Mouse (Mus musculus): ENCODE measurements around the gene Kctd12.

Gene Kctd12

GRCm38 (mm10) chr14:102982627-102983540 lies at the start of gene Kctd12:
Gene Kctd12 (minus strand): TSS chr14:102982637.
- DNase-seq (ENCODE audit: low read depth, low spot score) = peak; percentile 94

- DNase-seq (ENCODE audit: low read depth, low spot score) = no peak
These were observed 46.8 kb upstream of the Kctd12 start for GRCm38 (mm10) chr14:103029203-103029602.

GRCm38 (mm10) chr14:103020046-103020445 lies 37.6 kb upstream of the Kctd12 start:
- no peak for DNase-seq (ENCODE audit: low read depth, low spot score)

GRCm38 (mm10) chr14:103017009-103017408 lies 34.6 kb upstream of the Kctd12 start:
- no peak for DNase-seq (ENCODE audit: low read depth, low spot score)

GRCm38 (mm10) chr14:103012563-103013150 lies 30.2 kb upstream of the Kctd12 start:
- peak; percentile 92 for DNase-seq (ENCODE audit: low read depth, low spot score)

- DNase-seq (ENCODE audit: low read depth, low spot score) = peak; percentile 79
These were observed 29.3 kb upstream of the Kctd12 start for GRCm38 (mm10) chr14:103011782-103012181.

GRCm38 (mm10) chr14:103007737-103008136 lies 25.3 kb upstream of the Kctd12 start:
- DNase-seq (ENCODE audit: low read depth, low spot score) = no peak

- DNase-seq (ENCODE audit: low read depth, low spot score) = peak; percentile 85
These were observed 12.5 kb upstream of the Kctd12 start for GRCm38 (mm10) chr14:102994662-102995561.

GRCm38 (mm10) chr14:102990765-102991164 lies 8.3 kb upstream of the Kctd12 start:
- DNase-seq (ENCODE audit: low read depth, low spot score) = no peak

- no peak for DNase-seq (ENCODE audit: low read depth, low spot score)
These were observed 7.4 kb upstream of the Kctd12 start for GRCm38 (mm10) chr14:102989866-102990265.

GRCm38 (mm10) chr14:102989254-102989653 lies 6.8 kb upstream of the Kctd12 start:
- no peak for DNase-seq (ENCODE audit: low read depth, low spot score)

GRCm38 (mm10) chr14:102987626-102988025 lies 5.2 kb upstream of the Kctd12 start:
- DNase-seq (ENCODE audit: low read depth, low spot score) = no peak

GRCm38 (mm10) chr14:102983686-102984085 lies 1.2 kb upstream of the Kctd12 start:
- DNase-seq (ENCODE audit: low read depth, low spot score) = no peak

- DNase-seq (ENCODE audit: low read depth, low spot score) = peak; percentile 78
These were observed 316 bp downstream of the Kctd12 start for GRCm38 (mm10) chr14:102982016-102982626.

- peak; percentile 77 for DNase-seq (ENCODE audit: low read depth, low spot score)
These were observed 909 bp downstream of the Kctd12 start for GRCm38 (mm10) chr14:102981441-102982015.

GRCm38 (mm10) chr14:102980986-102981385 lies 1.5 kb downstream of the Kctd12 start:
- peak; percentile 39 for DNase-seq (ENCODE audit: low read depth, low spot score)

GRCm38 (mm10) chr14:102980481-102980880 lies 2.0 kb downstream of the Kctd12 start:
- DNase-seq (ENCODE audit: low read depth, low spot score) = peak; percentile 57

- DNase-seq (ENCODE audit: low read depth, low spot score) = no peak
These were observed 2.6 kb downstream of the Kctd12 start for GRCm38 (mm10) chr14:102979831-102980230.

GRCm38 (mm10) chr14:102975865-102976264 lies 6.6 kb downstream of the Kctd12 start:
- DNase-seq (ENCODE audit: low read depth, low spot score) = no peak

GRCm38 (mm10) chr14:102968824-102969223 lies 13.6 kb downstream of the Kctd12 start:
- no peak for DNase-seq (ENCODE audit: low read depth, low spot score)

- no peak for DNase-seq (ENCODE audit: low read depth, low spot score)
These were observed 16.2 kb downstream of the Kctd12 start for GRCm38 (mm10) chr14:102966241-102966640.

Measured in ZHBTc4 (cell line).